ENCODE assay signal across 19 mouse cellular contexts in genomic region chr4:95672039-95672438, GRCm38 (mm10).
"Had no signal": no experiment of that assay in that cellular context is flagged by ENCODE, and none has a peak within 500 bp of the region (broad histone marks: within the 10 kb centered on the region; RNA-seq: fewer than 3 reads in every experiment).

No protein-coding gene starts in this region.

- H3K9me3 ChIP-seq: megakaryocyte, embryonic 14.5 days; midbrain, embryonic 12.5 days; neural tube, embryonic 13.5 days; neural tube, embryonic 15.5 days had no signal

- H3K36me3 ChIP-seq: midbrain, embryonic 12.5 days; neural tube, embryonic 13.5 days; neural tube, embryonic 15.5 days had no signal

- H3K4me2 ChIP-seq: lung, embryonic 14.5 days; midbrain, embryonic 12.5 days; neural tube, embryonic 13.5 days; neural tube, embryonic 15.5 days had no signal

- H3K27ac ChIP-seq: midbrain, embryonic 12.5 days; neural tube, embryonic 13.5 days; neural tube, embryonic 15.5 days had no signal

- ATAC-seq: midbrain, embryonic 16.5 days had no signal

- H3K9ac ChIP-seq: lung, embryonic 14.5 days; midbrain, embryonic 12.5 days; neural tube, embryonic 13.5 days; neural tube, embryonic 15.5 days had no signal

- H3K4me1 ChIP-seq: midbrain, embryonic 12.5 days; neural tube, embryonic 13.5 days; neural tube, embryonic 15.5 days had no signal

- DNase-seq: lung, adult 18-20 months; lung, embryonic 14.5 days; lung, postnatal 10 days; lung, postnatal 4 days; midbrain, embryonic 14.5 days; retina, postnatal 1 day; right cerebral cortex, adult 18-20 months; right cerebral cortex, postnatal 25 days; right cerebral cortex, postnatal 4 days; spleen, adult 18-20 months; thymus, adult 2 months; thymus, postnatal 25 days; thymus, postnatal 4 days had no signal

- H3K27me3 ChIP-seq: midbrain, embryonic 12.5 days; neural tube, embryonic 13.5 days; neural tube, embryonic 15.5 days had no signal

- H3K4me3 ChIP-seq: megakaryocyte, embryonic 14.5 days; midbrain, embryonic 12.5 days; myocyte; neural tube, embryonic 13.5 days; neural tube, embryonic 15.5 days had no signal
